ENCODE assay signal across 25 mouse cellular contexts in the genomic region with DNA sequence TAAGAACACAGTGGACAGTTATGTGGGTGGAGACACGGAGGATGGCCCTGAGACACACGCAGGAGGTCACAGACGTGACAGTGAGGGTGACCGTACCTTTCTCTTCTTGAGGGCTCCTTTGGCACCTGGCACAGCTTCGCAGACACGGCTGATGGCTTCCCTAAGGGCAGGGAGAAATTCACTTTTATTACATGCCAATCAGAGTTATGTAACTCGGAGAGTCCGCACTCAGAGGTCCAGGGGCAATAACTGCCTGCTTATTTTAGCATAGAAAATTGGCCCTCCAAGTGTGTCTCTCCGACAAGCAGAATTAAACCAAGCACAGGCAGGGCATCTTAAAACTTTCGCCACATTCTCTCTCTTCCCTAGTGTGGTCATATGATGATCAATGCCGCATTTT.
"Had no signal": no experiment of that assay in that cellular context is flagged by ENCODE, and none has a peak within 500 bp of the region (broad histone marks: within the 10 kb centered on the region; RNA-seq: fewer than 3 reads in every experiment).

No protein-coding gene starts in this region.

- H3K4me3 ChIP-seq: layer of hippocampus, adult 2 months; limb, embryonic 10.5 days; limb, embryonic 13.5 days; liver, embryonic 12.5 days; liver, embryonic 15.5 days; lung, embryonic 15.5 days; megakaryocyte, embryonic 14.5 days; midbrain, embryonic 10.5 days; midbrain, embryonic 13.5 days; myocyte; neural tube, embryonic 13.5 days; stomach, embryonic 15.5 days had no signal

- H3K36me3 ChIP-seq: limb, embryonic 10.5 days; limb, embryonic 13.5 days; liver, embryonic 12.5 days; liver, embryonic 15.5 days; lung, embryonic 15.5 days; midbrain, embryonic 10.5 days; midbrain, embryonic 13.5 days; neural tube, embryonic 13.5 days; stomach, embryonic 15.5 days had no signal

- H3K27ac ChIP-seq: layer of hippocampus, adult 2 months; limb, embryonic 10.5 days; limb, embryonic 13.5 days; liver, embryonic 12.5 days; liver, embryonic 15.5 days; lung, embryonic 15.5 days; midbrain, embryonic 10.5 days; midbrain, embryonic 13.5 days; neural tube, embryonic 13.5 days; stomach, embryonic 15.5 days had no signal

- H3K4me2 ChIP-seq: limb, embryonic 13.5 days; liver, embryonic 12.5 days; liver, embryonic 15.5 days; lung, embryonic 15.5 days; midbrain, embryonic 13.5 days; neural tube, embryonic 13.5 days; stomach, embryonic 15.5 days had no signal

- H3K4me1 ChIP-seq: limb, embryonic 10.5 days; limb, embryonic 13.5 days; liver, embryonic 12.5 days; liver, embryonic 15.5 days; lung, embryonic 15.5 days; midbrain, embryonic 10.5 days; midbrain, embryonic 13.5 days; neural tube, embryonic 13.5 days; stomach, embryonic 15.5 days had no signal

- DNase-seq: layer of hippocampus, adult 9-11 months; liver; lung, adult 18-20 months; lung, postnatal 10 days; lung, postnatal 36 days; retina, postnatal 1 day; right cerebral cortex, postnatal 25 days; spleen, adult 18-20 months; thymus, adult 2 months; thymus, postnatal 14 days; thymus, postnatal 4 days had no signal

- ATAC-seq: intestine, postnatal 0 days; liver, embryonic 12.5 days; midbrain, embryonic 13.5 days; midbrain, embryonic 16.5 days had no signal

- H3K9me3 ChIP-seq: limb, embryonic 10.5 days; limb, embryonic 13.5 days; liver, embryonic 12.5 days; liver, embryonic 15.5 days; lung, embryonic 15.5 days; midbrain, embryonic 10.5 days; midbrain, embryonic 13.5 days; neural tube, embryonic 13.5 days; stomach, embryonic 15.5 days had no signal

- H3K9ac ChIP-seq: limb, embryonic 13.5 days; liver, embryonic 12.5 days; liver, embryonic 15.5 days; lung, embryonic 15.5 days; midbrain, embryonic 13.5 days; neural tube, embryonic 13.5 days; stomach, embryonic 15.5 days had no signal

- H3K27me3 ChIP-seq: limb, embryonic 13.5 days; liver, embryonic 12.5 days; liver, embryonic 15.5 days; lung, embryonic 15.5 days; midbrain, embryonic 13.5 days; neural tube, embryonic 13.5 days; stomach, embryonic 15.5 days had no signal
